Mouse (Mus musculus) midbrain, postnatal 0 days (tissue): ENCODE data around the gene Fam149b. TPM values are rescaled to one million over a fixed set of nuclear protein-coding genes. Genes with fewer than 3 reads are reported as not detected.

Experiments
- ATAC-seq: fragments of 200-750 bp; cut with Nextera tagmentation; 2 replicates; pipeline ENCODE4 v1.8.0; 2017; ENCODE audit warnings: moderate number of reproducible peaks, mild to moderate bottlenecking, moderate TSS enrichment, moderate library complexity; ENCODE audit not compliant: low FRiP score
- DNase-seq: peaks from one replicate; pipeline ENCODE4 v3.0.0-alpha.2; 2015; ENCODE audit warnings: low spot score
- H3K27ac ChIP-seq: fragments of 300-500 bp; sonication (generic); 2 replicates; pipeline ENCODE4 v1.5.1; 2014; ENCODE audit warnings: low read depth, mild to moderate bottlenecking, low read length, mixed read lengths
- H3K27me3 ChIP-seq: fragments of 300-500 bp; sonication (generic); 2 replicates; pipeline ENCODE4 v1.6.1; 2014; ENCODE audit warnings: low read length, control low read depth, mixed read lengths; ENCODE audit not compliant: insufficient read depth
- H3K36me3 ChIP-seq: fragments of 300-500 bp; sonication (generic); 2 replicates; pipeline ENCODE4 v1.6.1; 2014; ENCODE audit warnings: low read length, control low read depth, mixed read lengths; ENCODE audit not compliant: insufficient read depth
- H3K4me1 ChIP-seq: fragments of 300-500 bp; sonication (generic); 2 replicates; pipeline ENCODE4 v1.6.1; 2014; ENCODE audit warnings: mild to moderate bottlenecking, control low read depth, antibody characterized with exemption, low read length, mixed read lengths; ENCODE audit not compliant: insufficient read depth
- H3K4me2 ChIP-seq: fragments of 300-500 bp; sonication (generic); 2 replicates; pipeline ENCODE4 v1.6.1; 2014; ENCODE audit warnings: low read depth, mild to moderate bottlenecking, low read length, mixed read lengths; ENCODE audit not compliant: poor library complexity, severe bottlenecking
- H3K4me3 ChIP-seq: fragments of 300-500 bp; sonication (generic); 2 replicates; pipeline ENCODE4 v1.5.1; 2014; ENCODE audit warnings: low read depth, mild to moderate bottlenecking, low read length, moderate library complexity
- H3K9ac ChIP-seq: fragments of 300-500 bp; sonication (generic); replicated peaks from 2 replicates; pipeline ENCODE4 v1.6.1; 2014; ENCODE audit warnings: mild to moderate bottlenecking, low read length, moderate library complexity, mixed read lengths; ENCODE audit not compliant: poor library complexity, severe bottlenecking
- H3K9me3 ChIP-seq: fragments of 300-500 bp; sonication (generic); 2 replicates; pipeline ENCODE4 v1.6.1; 2016; ENCODE audit warnings: low read length, control low read depth
- CTCF ChIP-seq: IDR thresholded peaks from 2 replicates; pipeline ENCODE4 v1.5.1; 2016; ENCODE audit warnings: antibody characterized with exemption, mild to moderate bottlenecking
- WGBS: fragments of 180-500 bp; shearing (Covaris S2); extraction: QIAGEN DNeasy Blood & Tissue Kit; methylation state at CpG from one replicate; pipeline ENCODE4 v1.1.7; 2014; 5-methylcytosine and 5-hydroxymethylcytosine counted together
- polyA plus RNA-seq: library from polyadenylated mRNA; unstranded; fragments of >200 nt; fragmentation: Nextera tagmentation; extraction: Ambion mirVana; gene quantifications from 2 replicates; pipeline ENCODE4 v1.2.1, GENCODE M21; 2015
- total RNA-seq: library from RNA; depleted of rRNA; stranded (reverse); fragments of >200 nt; gene quantifications from 2 replicates; pipeline ENCODE4 v1.2.3, GENCODE M21; 2014

Fam149b gene
- total and polyA plus RNA-seq, 2 experiments from 2014 or later, result 24.4 to 61.5 TPM

DNA sequence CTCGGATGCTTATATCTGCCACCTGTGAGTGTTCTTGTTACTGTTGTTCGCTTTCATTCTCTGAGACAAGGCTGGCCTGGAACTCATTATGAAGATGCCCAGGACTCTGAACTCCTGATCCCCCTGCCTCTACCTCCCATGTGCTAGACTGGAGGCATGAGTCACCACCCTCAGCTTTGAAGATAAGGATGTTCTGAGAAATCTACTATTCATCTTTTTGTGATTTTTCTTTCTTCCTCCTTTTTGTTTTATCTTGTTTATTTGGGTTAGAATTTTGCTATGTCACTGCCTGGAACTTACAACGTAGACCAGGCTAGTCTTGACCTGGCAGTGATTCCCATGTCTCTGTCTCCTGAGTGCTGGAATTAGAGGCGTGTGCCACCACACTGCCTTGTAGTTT lies 16.6 kb upstream of the Fam149b start:
- DNase-seq (no peak), ATAC-seq (no peak)
- WGBS, result 95% methylated on average over 4 of the region's 4 CpGs
- H3K4me3 ChIP-seq, result no peak overlapping the region
- H3K4me2 ChIP-seq, result no peak overlapping the region
- TF ChIP-seq CTCF, result no peak
- H3K4me1 ChIP-seq, result no peaks in the 10 kb centered on the region
- H3K9me3 ChIP-seq, result no peaks in the 10 kb centered on the region
- no peak overlapping the region for H3K27ac ChIP-seq
- H3K36me3 ChIP-seq, result peaks cover 55% of the 10 kb centered on the region
- H3K9ac ChIP-seq, result no peak overlapping the region
- no peaks in the 10 kb centered on the region for H3K27me3 ChIP-seq

DNA sequence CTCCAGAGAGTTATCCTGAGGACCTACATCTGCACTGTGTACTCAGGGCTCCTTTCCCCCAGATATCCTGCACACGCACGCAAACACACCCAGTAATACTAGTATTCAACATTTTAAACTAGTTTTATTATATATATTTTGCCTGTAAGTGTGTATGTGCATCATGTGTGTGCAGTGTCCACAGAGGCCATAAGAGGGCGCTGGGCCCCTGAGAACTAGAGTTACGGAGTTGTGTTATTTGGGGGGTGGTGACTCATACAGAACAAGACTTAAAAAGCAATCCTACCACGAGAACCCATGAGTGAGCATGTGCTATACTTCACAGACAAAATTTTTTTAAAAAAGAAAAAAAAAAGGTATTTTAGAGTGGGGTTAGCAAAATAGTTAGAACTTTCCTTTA lies 8.5 kb upstream of the Fam149b start:
- Histone ChIP-seq H3K27ac (no peak overlapping the region), H3K9ac (no peak overlapping the region), H3K4me3 (no peak overlapping the region), H3K4me1 (no peaks in the 10 kb centered on the region), H3K27me3 (no peaks in the 10 kb centered on the region), H3K4me2 (no peak overlapping the region), H3K36me3 (peaks cover 22% of the 10 kb centered on the region), H3K9me3 (no peaks in the 10 kb centered on the region)
- no peak for DNase-seq
- no peak for ATAC-seq
- 0 out of 2 replicates have a peak, but pooled peaks have one; percentile 14 for TF ChIP-seq CTCF
- 95% methylated on average over 5 of the region's 5 CpGs for WGBS

DNA sequence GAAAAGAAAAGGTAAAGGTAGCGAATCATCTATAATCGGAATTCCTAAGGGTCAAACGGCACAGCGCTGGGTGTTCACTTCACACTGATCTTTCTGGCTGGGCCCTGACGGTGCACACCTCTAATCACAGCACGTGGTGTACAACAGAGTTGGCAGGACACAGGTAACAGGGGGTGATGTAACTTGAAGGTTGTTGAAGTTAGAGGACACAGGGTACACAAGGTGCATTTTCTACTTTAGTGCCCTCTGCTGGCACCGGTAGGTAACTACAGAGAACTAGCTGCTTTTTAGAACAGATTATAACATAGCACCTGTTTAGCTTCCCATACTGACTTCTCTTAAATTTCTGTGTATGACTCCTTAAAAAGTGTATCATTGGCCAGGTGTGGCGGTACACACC lies 7.8 kb upstream of the Fam149b start:
- Histone ChIP-seq H3K4me3 (no peak overlapping the region), H3K9me3 (no peaks in the 10 kb centered on the region), H3K27ac (no peak overlapping the region), H3K9ac (no peak overlapping the region), H3K36me3 (peaks cover 21% of the 10 kb centered on the region), H3K27me3 (no peaks in the 10 kb centered on the region), H3K4me1 (no peaks in the 10 kb centered on the region), H3K4me2 (no peak overlapping the region)
- WGBS, result 86% methylated on average over 8 of the region's 8 CpGs
- no peak for ATAC-seq
- no peak for DNase-seq
- TF ChIP-seq CTCF, result peak; percentile 63

DNA sequence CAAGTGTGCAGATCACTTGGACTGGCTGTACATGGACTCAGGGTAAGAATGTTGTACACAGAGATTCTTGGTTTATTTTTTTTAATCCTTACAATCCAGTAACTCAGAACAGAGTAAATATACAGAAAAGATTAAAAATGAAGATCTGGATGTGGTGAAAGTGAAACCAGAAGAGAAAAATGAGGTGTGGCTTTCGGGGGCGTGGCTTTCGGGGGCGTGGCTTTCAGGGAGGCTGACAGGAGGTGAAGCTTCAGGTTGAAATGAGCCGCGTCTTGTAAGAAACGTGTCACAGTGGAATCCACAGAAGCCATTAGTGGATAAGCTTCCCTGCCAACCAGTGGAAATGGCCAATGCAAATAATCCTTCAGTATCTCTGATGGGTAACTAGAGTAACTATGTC lies 7.1 kb upstream of the Fam149b start:
- no peak for TF ChIP-seq CTCF
- DNase-seq, result no peak
- Histone ChIP-seq H3K27me3 (no peaks in the 10 kb centered on the region), H3K4me1 (no peaks in the 10 kb centered on the region), H3K4me2 (no peak overlapping the region), H3K36me3 (peaks cover 14% of the 10 kb centered on the region), H3K4me3 (no peak overlapping the region), H3K9me3 (no peaks in the 10 kb centered on the region), H3K9ac (no peak overlapping the region), H3K27ac (no peak overlapping the region)
- ATAC-seq, result no peak
- WGBS, result 85% methylated on average over 7 of the region's 7 CpGs

DNA sequence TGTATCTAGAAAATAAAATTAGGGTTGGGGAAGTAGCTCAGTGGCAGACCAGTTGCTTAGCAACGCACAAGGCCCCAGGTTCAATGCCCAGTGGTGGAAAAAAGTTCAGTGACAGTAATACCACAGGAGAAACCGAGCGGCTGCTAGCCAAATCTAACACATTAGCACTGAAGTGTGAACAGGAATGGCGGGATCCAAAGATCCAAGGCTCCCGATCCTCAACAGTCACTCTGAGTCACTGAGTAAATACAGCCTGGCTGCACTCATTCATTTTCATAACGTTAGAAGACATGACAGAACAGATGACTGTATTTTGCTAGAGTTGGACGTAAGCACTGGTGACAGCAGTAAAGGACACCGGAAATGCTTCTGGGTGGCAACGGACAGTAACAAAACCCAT lies 2.1 kb upstream of the Fam149b start:
- H3K27ac ChIP-seq, result no peak overlapping the region
- no peaks in the 10 kb centered on the region for H3K9me3 ChIP-seq
- TF ChIP-seq CTCF, result no peak
- 0 out of 2 replicates have a peak, but pooled peaks cover 3% of the 10 kb centered on the region for H3K4me1 ChIP-seq
- H3K27me3 ChIP-seq, result no peaks in the 10 kb centered on the region
- H3K9ac ChIP-seq, result no peak overlapping the region
- H3K4me2 ChIP-seq, result no peak overlapping the region
- WGBS, result 92% methylated on average over 9 of the region's 9 CpGs
- no peaks in the 10 kb centered on the region; the same call in 1 of the 2 replicates for H3K36me3 ChIP-seq
- ATAC-seq, result no peak
- no peak overlapping the region for H3K4me3 ChIP-seq
- DNase-seq, result no peak

DNA sequence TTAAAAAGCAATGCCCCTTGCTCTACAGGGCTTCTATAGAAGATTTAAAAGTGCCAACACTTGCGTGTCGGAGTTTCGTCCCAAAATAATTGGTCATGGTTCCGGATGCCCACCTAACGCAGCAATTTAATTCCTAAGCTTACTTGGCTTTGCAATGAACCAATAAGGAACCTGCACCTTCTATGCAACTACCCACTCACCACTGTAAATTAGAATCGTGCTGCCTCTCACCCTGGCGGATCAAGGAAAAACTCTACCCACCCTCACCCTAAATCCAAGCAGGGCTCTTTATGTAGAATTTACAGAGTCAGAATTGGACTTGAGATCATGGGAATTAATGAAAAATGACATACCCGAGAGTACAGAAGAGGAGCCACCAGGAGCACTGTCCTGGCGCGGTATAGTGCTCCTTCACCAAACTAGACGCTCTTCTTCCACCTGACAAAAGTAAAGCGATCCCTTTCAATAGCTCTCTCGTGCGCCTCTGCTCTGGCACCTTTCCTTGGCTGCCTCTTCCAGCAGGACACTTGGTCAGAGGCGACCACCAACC lies 446 bp upstream of the Fam149b start:
- 4% methylated on average over 15 of the region's 15 CpGs for WGBS
- no peak for TF ChIP-seq CTCF
- peaks cover 2% of the 10 kb centered on the region for H3K36me3 ChIP-seq
- H3K27ac ChIP-seq, result peak overlapping the region; percentile 91
- peak overlapping the region; percentile 85 for H3K4me3 ChIP-seq
- H3K27me3 ChIP-seq, result no peaks in the 10 kb centered on the region
- peak overlapping the region; percentile 96 for H3K9ac ChIP-seq
- H3K4me2 ChIP-seq, result peak overlapping the region; percentile 55
- ATAC-seq (peak; percentile 69), DNase-seq (peak; percentile 10)
- H3K9me3 ChIP-seq, result no peaks in the 10 kb centered on the region
- H3K4me1 ChIP-seq, result 0 out of 2 replicates have a peak, but pooled peaks cover 3% of the 10 kb centered on the region
